Mouse (Mus musculus) frontal cortex, postnatal 36 days (tissue): ENCODE results near the gene Flt3l.
"Not testable (repeated sequence)": the region's sequence is repeated elsewhere in the genome, so short reads cannot be mapped to it uniquely, and the experiment has no call there.

Source experiments
- DNase-seq, 2 experiments: peaks; one replicate each; pipeline ENCODE4 v3.0.0; 2022; ENCODE audit warnings: low spot score in 2 of 2

The Flt3l gene

GRCm38 (mm10) chr7:45163735-45164490 is 27.7 kb upstream of the Flt3l start, which contains the start of gene Slc17a7:
Gene Slc17a7, plus strand, starts transcription at chr7:45163949.
- no peak for DNase-seq

DNA sequence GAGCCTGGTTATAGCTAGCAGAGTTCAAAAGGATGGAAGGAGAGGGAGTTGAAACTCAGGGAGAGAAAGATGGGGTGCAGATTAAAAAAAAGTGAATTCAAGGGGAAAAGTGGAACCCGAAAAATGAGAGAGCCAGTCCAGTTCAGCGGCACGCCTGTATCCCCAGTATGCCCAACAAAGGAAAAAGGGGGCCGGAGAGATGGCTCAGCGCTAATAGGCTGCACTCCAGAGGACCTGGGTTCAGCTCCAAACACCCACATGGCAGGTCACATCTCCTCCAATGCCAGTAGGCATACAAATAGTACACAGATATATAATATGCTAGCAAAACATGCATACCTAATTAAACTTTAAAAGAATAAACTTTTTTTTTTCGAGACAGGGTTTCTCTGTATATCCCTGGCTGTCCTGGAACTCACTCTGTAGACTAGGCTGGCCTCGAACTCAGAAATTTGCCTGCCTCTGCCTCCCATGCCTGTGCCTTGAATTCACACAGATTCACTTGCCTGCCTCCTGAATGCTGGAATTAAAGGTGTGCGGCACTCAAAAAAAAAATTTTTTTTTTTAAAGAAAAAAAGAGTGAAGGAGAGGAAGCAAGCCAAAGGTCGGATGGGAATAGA is 26.9 kb upstream of the Flt3l start:
- no peak for DNase-seq

GRCm38 (mm10) chr7:45162551-45162950 is 26.3 kb upstream of the Flt3l start:
- DNase-seq = peak in 1 of 2 experiments; percentile 67

DNA sequence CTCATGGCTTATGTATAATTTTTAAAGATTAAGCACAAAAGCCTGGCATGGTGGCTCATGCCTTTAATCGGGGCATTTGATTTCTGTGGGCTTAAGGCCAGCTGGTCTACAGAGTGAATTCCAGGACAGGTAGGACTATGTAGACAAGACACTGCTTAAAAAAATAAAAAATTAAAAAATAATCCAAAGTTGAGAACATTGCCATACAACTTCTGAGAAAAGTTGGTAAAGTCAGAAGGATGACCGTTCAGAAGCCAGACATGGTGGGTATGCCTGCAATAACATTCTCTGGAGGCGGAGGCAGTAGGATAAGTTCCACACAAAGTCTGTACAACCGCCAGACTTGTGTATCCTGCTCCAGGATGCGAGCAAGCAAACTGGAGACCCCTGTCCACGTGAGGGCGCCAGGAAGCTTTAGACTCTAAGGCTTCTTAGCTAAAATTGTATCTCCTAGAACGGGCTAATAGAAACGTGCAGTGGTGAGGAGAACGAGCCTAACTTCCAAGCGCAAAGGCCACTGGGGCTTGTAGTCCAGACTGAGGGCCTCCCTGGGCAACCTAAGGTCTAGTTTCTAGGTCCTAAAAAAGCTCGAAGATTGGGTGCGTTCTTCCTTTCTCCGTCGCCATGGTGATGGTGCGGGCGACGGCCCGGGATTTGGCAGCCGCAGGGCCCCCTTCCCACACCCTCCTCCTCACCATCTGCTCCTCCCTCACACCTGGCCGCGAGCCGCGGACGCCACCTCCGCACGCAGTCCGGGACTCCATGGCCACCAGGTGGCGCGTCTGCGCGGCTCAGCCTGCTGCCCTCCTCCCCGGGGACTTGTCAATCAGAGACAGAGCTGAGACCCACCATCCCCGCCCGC is 25.6 kb upstream of the Flt3l start:
- peak; percentile 96 to 97 for DNase-seq

- no peak for DNase-seq
Measured at GRCm38 (mm10) chr7:45160866-45161265, 24.6 kb upstream of the Flt3l start.

- no peak for DNase-seq
Measured at GRCm38 (mm10) chr7:45160316-45160800, 24.1 kb upstream of the Flt3l start.

GRCm38 (mm10) chr7:45158991-45159390 is 22.8 kb upstream of the Flt3l start:
- no peak for DNase-seq

GRCm38 (mm10) chr7:45157459-45157858 is 21.2 kb upstream of the Flt3l start:
- no peak for DNase-seq

GRCm38 (mm10) chr7:45156206-45156605 is 20.0 kb upstream of the Flt3l start:
- DNase-seq = no peak

DNA sequence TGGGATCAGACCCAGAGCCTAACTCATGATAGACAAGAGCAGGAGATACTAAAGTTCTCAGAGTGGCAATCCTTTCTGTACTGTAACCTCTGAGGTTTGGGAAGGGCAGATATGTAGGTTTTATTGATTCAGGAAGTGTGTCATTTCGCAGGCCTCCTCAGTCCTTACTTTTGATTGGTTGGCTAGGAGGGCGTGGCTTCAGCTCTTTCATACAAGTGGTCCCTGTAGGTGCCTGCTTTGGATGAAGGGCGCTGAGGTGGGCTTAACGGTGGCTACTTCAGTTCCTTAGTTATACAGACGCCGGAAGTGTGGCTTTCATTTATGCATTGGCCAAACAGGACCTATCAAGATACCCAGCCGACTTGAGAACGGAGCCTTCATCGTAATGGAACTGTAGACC is 19.4 kb upstream of the Flt3l start:
- no peak for DNase-seq

DNA sequence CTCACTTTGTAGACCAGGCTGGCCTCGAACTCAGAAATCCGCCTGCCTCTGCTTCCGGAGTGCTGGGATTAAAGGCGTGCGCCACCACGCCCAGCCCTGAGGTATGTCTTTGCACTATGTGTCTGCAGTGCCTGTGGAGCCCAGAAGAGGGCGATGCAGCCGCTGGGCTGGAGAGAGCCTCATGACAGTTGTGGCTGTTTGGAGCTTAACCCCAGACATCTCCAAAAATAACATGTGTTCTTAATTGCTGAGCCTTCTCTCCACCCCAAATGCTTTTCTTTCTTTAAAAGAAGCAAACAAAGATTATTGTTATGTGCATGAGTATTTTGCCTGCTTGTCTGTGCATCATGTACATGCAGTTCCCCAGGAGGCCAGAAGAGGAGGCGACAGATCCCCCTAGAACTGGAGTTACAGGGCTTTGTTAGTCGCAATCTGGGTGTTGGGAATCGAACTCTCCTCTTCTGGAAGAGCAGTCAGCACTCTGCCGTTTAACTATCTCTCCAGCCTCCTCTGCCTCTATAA is 18.8 kb upstream of the Flt3l start:
- no peak for DNase-seq

GRCm38 (mm10) chr7:45154096-45154992 is 18.1 kb upstream of the Flt3l start, which contains the start of the genes Pih1d1 and Aldh16a1:
Gene Pih1d1, plus strand, starts transcription at chr7:45154303.
Gene Aldh16a1, minus strand, starts transcription at chr7:45154584.
- peak; percentile 97 for DNase-seq

DNA sequence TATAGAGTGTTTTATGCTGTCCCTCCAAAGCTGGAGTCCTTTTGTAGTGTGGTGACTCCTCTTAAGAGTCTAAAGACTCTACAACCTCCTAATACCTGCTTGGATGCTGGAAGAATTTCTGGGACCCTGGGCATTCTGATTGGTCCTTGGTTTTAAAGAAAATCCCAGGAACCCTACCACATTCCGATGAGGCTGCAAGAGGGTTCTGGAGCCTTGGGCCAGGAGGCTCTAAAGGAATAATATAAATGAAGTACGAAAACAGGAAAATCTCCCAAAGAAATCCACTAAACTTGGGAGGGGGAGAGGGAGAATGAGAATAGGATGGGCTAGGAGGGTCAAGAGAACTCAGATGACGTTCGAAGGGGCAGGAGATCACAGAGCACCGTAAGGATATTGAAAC is 17.4 kb upstream of the Flt3l start:
- no peak for DNase-seq

DNA sequence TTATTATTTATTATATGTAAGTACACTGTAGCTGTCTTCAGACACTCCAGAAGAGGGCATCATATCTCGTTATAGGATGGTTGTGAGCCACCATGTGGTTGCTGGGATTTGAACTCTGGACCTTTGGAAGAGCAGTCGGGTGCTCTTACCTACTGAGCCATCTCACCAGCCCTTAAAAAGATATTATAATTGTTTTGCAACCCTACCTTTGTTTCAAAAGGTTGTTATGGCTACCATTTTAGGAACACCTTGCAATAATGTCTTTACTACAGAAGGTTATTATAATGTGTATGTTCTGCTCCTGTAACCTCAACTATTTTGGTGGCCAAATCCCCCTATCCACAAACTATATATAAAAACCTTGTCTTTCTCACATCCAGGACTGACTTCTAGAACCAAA is 16.8 kb upstream of the Flt3l start:
- not testable (repeated sequence) for DNase-seq

GRCm38 (mm10) chr7:45151303-45151702 is 15.1 kb upstream of the Flt3l start:
- DNase-seq = no peak

GRCm38 (mm10) chr7:45150321-45150720 is 14.1 kb upstream of the Flt3l start:
- no peak for DNase-seq

DNA sequence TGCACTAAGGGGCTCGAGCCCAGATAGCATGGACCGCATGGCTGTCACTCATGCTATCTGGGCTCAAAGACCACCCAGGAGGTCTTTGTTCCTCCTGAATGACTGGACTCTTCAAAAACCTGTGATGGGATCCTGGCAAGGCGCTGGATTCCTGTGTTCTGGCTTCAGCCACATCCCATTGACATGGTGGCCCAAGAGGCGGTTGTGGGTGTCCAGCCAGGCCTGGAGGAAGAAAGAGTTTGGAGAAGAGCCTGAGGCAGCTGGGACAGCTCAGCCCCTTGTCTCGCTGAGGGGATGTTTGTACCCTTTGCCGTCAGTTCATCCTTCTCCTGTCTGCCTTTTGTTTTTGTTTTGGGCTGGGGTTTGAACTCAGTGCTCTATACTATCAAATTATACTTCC is 13.3 kb upstream of the Flt3l start:
- DNase-seq = no peak

- no peak for DNase-seq
Measured at GRCm38 (mm10) chr7:45148534-45149098, 12.4 kb upstream of the Flt3l start.

- DNase-seq = no peak
Measured at GRCm38 (mm10) chr7:45147899-45148298, 11.7 kb upstream of the Flt3l start.

DNA sequence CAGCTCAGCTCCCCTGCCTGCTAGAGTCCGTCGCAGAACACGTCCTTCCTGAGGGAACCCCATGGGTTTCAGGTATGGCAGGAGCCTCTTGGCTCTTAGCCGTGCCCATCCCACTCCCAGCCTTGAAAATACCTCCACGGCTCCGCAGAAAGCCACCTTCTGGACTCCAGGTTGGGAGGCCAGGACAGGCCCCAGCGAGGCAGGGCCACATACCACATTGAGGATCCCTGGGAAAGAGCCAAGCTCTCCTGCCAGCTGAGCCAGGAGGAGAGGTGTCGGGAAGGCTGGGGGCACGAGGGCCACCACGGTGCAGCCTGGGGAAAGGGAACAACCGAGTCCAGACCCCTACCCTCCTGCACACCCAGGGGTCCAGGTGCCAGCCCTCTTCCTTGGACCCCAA is 11.0 kb upstream of the Flt3l start:
- no peak for DNase-seq

DNA sequence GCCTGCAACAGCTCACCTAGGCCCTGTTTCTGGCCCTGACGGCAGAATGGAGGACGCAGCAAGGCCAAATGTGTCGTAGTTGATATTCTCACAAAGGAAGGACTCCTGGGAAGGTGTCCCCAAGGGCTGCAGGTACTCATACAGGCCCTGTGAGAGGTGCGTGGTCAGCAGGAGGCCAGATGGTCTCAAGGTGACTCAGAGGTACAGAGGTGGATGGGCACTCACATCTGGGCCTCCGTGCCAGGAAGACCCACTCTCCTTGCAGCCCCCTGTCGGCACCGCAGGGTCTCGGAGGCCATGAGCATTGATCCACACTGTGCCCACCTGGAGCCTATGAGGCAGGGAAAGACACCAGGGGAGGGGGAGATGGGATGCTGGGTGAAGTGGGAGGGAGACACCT is 9.2 kb upstream of the Flt3l start:
- no peak for DNase-seq
